Mouse (Mus musculus): Measurements from ENCODE around the gene Fam107b. TPM values are rescaled to one million over a fixed set of nuclear protein-coding genes. Genes with fewer than 3 reads are reported as not detected.

The Fam107b gene
- polyA plus RNA-seq, 1 experiment from 2014 or later, result 31.8 TPM

- Histone ChIP-seq H3K36me3 (no peaks in the 10 kb centered on the region), H3K27me3 (no peaks in the 10 kb centered on the region), H3K4me2 (no peak overlapping the region), H3K9ac (no peak overlapping the region), H3K4me3 (no peak overlapping the region), H3K4me1 (no peaks in the 10 kb centered on the region), H3K27ac (no peak overlapping the region), H3K9me3 (no peaks in the 10 kb centered on the region)
- WGBS, result 51% methylated on average over 5 of the region's 5 CpGs
- no peak for ATAC-seq (ENCODE audit: borderline replicate concordance, extremely low read depth, low FRiP score, low TSS enrichment)
These were observed 102.5 kb downstream of the Fam107b start for GRCm38 (mm10) chr2:3672654-3673367.

GRCm38 (mm10) chr2:3675481-3675880 lies 105.2 kb downstream of the Fam107b start:
- Histone ChIP-seq H3K36me3 (no peaks in the 10 kb centered on the region), H3K9ac (no peak overlapping the region), H3K4me1 (no peaks in the 10 kb centered on the region), H3K9me3 (no peaks in the 10 kb centered on the region), H3K4me3 (no peak overlapping the region), H3K4me2 (no peak overlapping the region), H3K27ac (no peak overlapping the region), H3K27me3 (no peaks in the 10 kb centered on the region)
- no peak for ATAC-seq (ENCODE audit: borderline replicate concordance, extremely low read depth, low FRiP score, low TSS enrichment)
- 89% methylated on average over 1 of the region's 1 CpGs for WGBS

- no peak overlapping the region for H3K9ac ChIP-seq
- H3K27ac ChIP-seq, result no peak overlapping the region
- no peaks in the 10 kb centered on the region for H3K9me3 ChIP-seq
- no peak for ATAC-seq (ENCODE audit: borderline replicate concordance, extremely low read depth, low FRiP score, low TSS enrichment)
- H3K4me2 ChIP-seq, result no peak overlapping the region
- WGBS, result 33% methylated on average over 4 of the region's 4 CpGs
- H3K27me3 ChIP-seq, result no peaks in the 10 kb centered on the region
- no peak overlapping the region for H3K4me3 ChIP-seq
- no peaks in the 10 kb centered on the region for H3K36me3 ChIP-seq
- H3K4me1 ChIP-seq, result 0 out of 2 replicates have a peak, but pooled peaks cover 6% of the 10 kb centered on the region
These were observed 112.4 kb downstream of the Fam107b start for GRCm38 (mm10) chr2:3682699-3683098.

- ATAC-seq (ENCODE audit: borderline replicate concordance, extremely low read depth, low FRiP score, low TSS enrichment), result no peak
These were observed 113.1 kb downstream of the Fam107b start for GRCm38 (mm10) chr2:3683343-3683742.

GRCm38 (mm10) chr2:3683751-3684229 lies 113.5 kb downstream of the Fam107b start:
- WGBS, result 34% methylated on average over 6 of the region's 6 CpGs
- no peak overlapping the region for H3K4me3 ChIP-seq
- ATAC-seq (ENCODE audit: borderline replicate concordance, extremely low read depth, low FRiP score, low TSS enrichment), result no peak
- no peak overlapping the region for H3K4me2 ChIP-seq
- no peak overlapping the region for H3K9ac ChIP-seq
- H3K27me3 ChIP-seq, result no peaks in the 10 kb centered on the region
- H3K9me3 ChIP-seq, result no peaks in the 10 kb centered on the region
- no peaks in the 10 kb centered on the region for H3K36me3 ChIP-seq
- H3K4me1 ChIP-seq, result 0 out of 2 replicates have a peak, but pooled peaks cover 6% of the 10 kb centered on the region
- H3K27ac ChIP-seq, result no peak overlapping the region

More at GRCm38 (mm10) chr2:3683343-3683742, 113.1 kb downstream of the Fam107b start:
- WGBS, result 67% methylated on average over 5 of the region's 5 CpGs
- Histone ChIP-seq H3K4me1 (0 out of 2 replicates have a peak, but pooled peaks cover 6% of the 10 kb centered on the region), H3K4me2 (no peak overlapping the region), H3K27ac (no peak overlapping the region), H3K9ac (no peak overlapping the region), H3K4me3 (no peak overlapping the region), H3K27me3 (no peaks in the 10 kb centered on the region), H3K36me3 (no peaks in the 10 kb centered on the region), H3K9me3 (no peaks in the 10 kb centered on the region)

- Histone ChIP-seq H3K9me3 (no peaks in the 10 kb centered on the region), H3K4me1 (no peaks in the 10 kb centered on the region), H3K4me3 (no peak overlapping the region), H3K4me2 (no peak overlapping the region), H3K27me3 (no peaks in the 10 kb centered on the region), H3K9ac (no peak overlapping the region), H3K27ac (no peak overlapping the region), H3K36me3 (no peaks in the 10 kb centered on the region)
- WGBS, result 72% methylated on average over 4 of the region's 4 CpGs
- ATAC-seq (ENCODE audit: borderline replicate concordance, extremely low read depth, low FRiP score, low TSS enrichment), result no peak
These were observed 119.9 kb downstream of the Fam107b start for GRCm38 (mm10) chr2:3690221-3690620.

- Histone ChIP-seq H3K27me3 (no peaks in the 10 kb centered on the region), H3K4me2 (no peak overlapping the region), H3K27ac (no peak overlapping the region), H3K9me3 (no peaks in the 10 kb centered on the region), H3K36me3 (no peaks in the 10 kb centered on the region), H3K9ac (no peak overlapping the region), H3K4me1 (no peaks in the 10 kb centered on the region), H3K4me3 (no peak overlapping the region)
- ATAC-seq (ENCODE audit: borderline replicate concordance, extremely low read depth, low FRiP score, low TSS enrichment), result no peak
- 64% methylated on average over 2 of the region's 2 CpGs for WGBS
These were observed 122.5 kb downstream of the Fam107b start for GRCm38 (mm10) chr2:3692833-3693232.

GRCm38 (mm10) chr2:3695900-3696299 lies 125.6 kb downstream of the Fam107b start:
- H3K9me3 ChIP-seq, result no peaks in the 10 kb centered on the region
- no peaks in the 10 kb centered on the region for H3K27me3 ChIP-seq
- 67% methylated on average over 5 of the region's 5 CpGs for WGBS
- H3K4me2 ChIP-seq, result no peak overlapping the region
- ATAC-seq (ENCODE audit: borderline replicate concordance, extremely low read depth, low FRiP score, low TSS enrichment), result no peak
- no peak overlapping the region for H3K27ac ChIP-seq
- H3K4me1 ChIP-seq, result no peaks in the 10 kb centered on the region
- no peaks in the 10 kb centered on the region for H3K36me3 ChIP-seq
- no peak overlapping the region for H3K9ac ChIP-seq
- no peak overlapping the region for H3K4me3 ChIP-seq

- 37% methylated on average over 1 of the region's 1 CpGs for WGBS
- no peaks in the 10 kb centered on the region for H3K36me3 ChIP-seq
- no peak overlapping the region for H3K9ac ChIP-seq
- H3K4me3 ChIP-seq, result no peak overlapping the region
- no peaks in the 10 kb centered on the region for H3K9me3 ChIP-seq
- H3K4me1 ChIP-seq, result no peaks in the 10 kb centered on the region
- H3K27me3 ChIP-seq, result no peaks in the 10 kb centered on the region
- no peak for ATAC-seq (ENCODE audit: borderline replicate concordance, extremely low read depth, low FRiP score, low TSS enrichment)
- no peak overlapping the region for H3K27ac ChIP-seq
- no peak overlapping the region for H3K4me2 ChIP-seq
These were observed 130.1 kb downstream of the Fam107b start for GRCm38 (mm10) chr2:3700368-3700767.

- Histone ChIP-seq H3K9me3 (no peaks in the 10 kb centered on the region), H3K27me3 (no peaks in the 10 kb centered on the region), H3K9ac (no peak overlapping the region), H3K4me3 (no peak overlapping the region), H3K4me2 (no peak overlapping the region), H3K36me3 (no peaks in the 10 kb centered on the region), H3K27ac (no peak overlapping the region), H3K4me1 (no peaks in the 10 kb centered on the region)
- WGBS, result 59% methylated on average over 7 of the region's 7 CpGs
- no peak for ATAC-seq (ENCODE audit: borderline replicate concordance, extremely low read depth, low FRiP score, low TSS enrichment)
These were observed 132.4 kb downstream of the Fam107b start for GRCm38 (mm10) chr2:3702640-3703190.

- 69% methylated on average over 2 of the region's 2 CpGs for WGBS
- Histone ChIP-seq H3K27me3 (no peaks in the 10 kb centered on the region), H3K27ac (no peak overlapping the region), H3K9ac (no peak overlapping the region), H3K36me3 (no peaks in the 10 kb centered on the region), H3K4me1 (no peaks in the 10 kb centered on the region), H3K4me2 (no peak overlapping the region), H3K4me3 (no peak overlapping the region), H3K9me3 (no peaks in the 10 kb centered on the region)
- ATAC-seq (ENCODE audit: borderline replicate concordance, extremely low read depth, low FRiP score, low TSS enrichment), result no peak
These were observed 133.5 kb downstream of the Fam107b start for GRCm38 (mm10) chr2:3703806-3704205.

GRCm38 (mm10) chr2:3704311-3705162 lies 134.2 kb downstream of the Fam107b start:
- H3K9ac ChIP-seq, result no peak overlapping the region
- no peak for ATAC-seq (ENCODE audit: borderline replicate concordance, extremely low read depth, low FRiP score, low TSS enrichment)
- H3K4me2 ChIP-seq, result no peak overlapping the region

More at GRCm38 (mm10) chr2:3704311-3705162, 134.2 kb downstream of the Fam107b start:
- Histone ChIP-seq H3K36me3 (no peaks in the 10 kb centered on the region), H3K27ac (no peak overlapping the region), H3K27me3 (no peaks in the 10 kb centered on the region), H3K9me3 (no peaks in the 10 kb centered on the region), H3K4me3 (no peak overlapping the region), H3K4me1 (no peaks in the 10 kb centered on the region)
- 53% methylated on average over 9 of the region's 9 CpGs for WGBS

Measured in lung, embryonic 15.5 days (tissue).